Mouse (Mus musculus) CH12.LX (cell line): ENCODE results near the gene Eya2. TPM values are rescaled to one million over a fixed set of nuclear protein-coding genes. Genes with fewer than 3 reads are reported as not detected.

Experiments
- DNase-seq: peaks from one replicate; pipeline ENCODE4 v3.0.0-alpha.2; 2013; ENCODE audit errors: extremely low read depth
- H3K27ac ChIP-seq: 2 replicates; pipeline ENCODE4 v1.5.1; 2012; ENCODE audit warnings: low read depth, mild to moderate bottlenecking, control low read depth, moderate library complexity; ENCODE audit not compliant: insufficient read depth
- H3K27me3 ChIP-seq: replicated peaks from 2 replicates; pipeline ENCODE3; 2012; ENCODE audit warnings: inconsistent platforms
- H3K36me3 ChIP-seq, 2 experiments: replicated peaks in 1 of 2; 2 replicates each; pipeline versions ENCODE3 to v1.6.1; 2012; ENCODE audit warnings: inconsistent platforms in 1 of 2, low read length in 1 of 2, mild to moderate bottlenecking in 1 of 2, mixed read lengths in 1 of 2, moderate library complexity in 1 of 2; ENCODE audit not compliant: control insufficient read depth in 1 of 2, insufficient read depth in 1 of 2
- H3K4me1 ChIP-seq, 2 experiments: 2 replicates each; pipeline ENCODE4 v1.6.1; 2012; ENCODE audit warnings: inconsistent platforms in 1 of 2, moderate library complexity in 1 of 2; ENCODE audit not compliant: insufficient read depth in 2 of 2, control insufficient read depth in 1 of 2
- H3K4me2 ChIP-seq: 2 replicates; pipeline ENCODE4 v1.6.1; 2012; ENCODE audit warnings: low read depth, mild to moderate bottlenecking, control low read depth; ENCODE audit not compliant: poor library complexity, insufficient read depth, severe bottlenecking
- H3K4me3 ChIP-seq, 3 experiments: fragments of 150-350 bp in 1 of 3; sonication (generic) in 1 of 3; replicated peaks in 1 of 3; 2 replicates each; pipeline versions ENCODE3 to v1.5.1; 2011 to 2012; ENCODE audit warnings: low read depth in 2 of 3, low read length in 2 of 3, mild to moderate bottlenecking in 2 of 3, moderate library complexity in 2 of 3, control low read depth in 1 of 3, improper control_type of control experiment in 1 of 3, inconsistent platforms in 1 of 3, mixed read lengths in 1 of 3; ENCODE audit not compliant: poor library complexity in 1 of 3
- H3K79me2 ChIP-seq: replicated peaks from 2 replicates; pipeline ENCODE4 v1.6.1; 2012; ENCODE audit warnings: mild to moderate bottlenecking, moderate library complexity; ENCODE audit not compliant: control insufficient read depth, poor library complexity, insufficient read depth, severe bottlenecking; ENCODE audit errors: extremely low read depth
- H3K9ac ChIP-seq: 2 replicates; pipeline ENCODE4 v1.6.1; 2012; ENCODE audit warnings: low read depth, mild to moderate bottlenecking, control low read depth, moderate library complexity; ENCODE audit not compliant: insufficient read depth
- H3K9me3 ChIP-seq: replicated peaks from 2 replicates; pipeline ENCODE3; 2012; ENCODE audit warnings: low read length, inconsistent platforms, mixed read lengths
- BHLHE40 ChIP-seq: IDR thresholded peaks from 2 replicates; pipeline ENCODE4 v1.6.1; 2011; ENCODE audit warnings: mild to moderate bottlenecking, low read depth, low read length, improper control_type of control experiment
- CHD1 ChIP-seq: IDR thresholded peaks from 2 replicates; pipeline ENCODE4 v1.6.1; 2012; ENCODE audit warnings: low read depth, low read length, improper control_type of control experiment, inconsistent platforms
- CHD2 ChIP-seq: IDR thresholded peaks from 2 replicates; pipeline ENCODE4 v1.6.1; 2011; ENCODE audit warnings: low read length, improper control_type of control experiment
- CTCF ChIP-seq, 2 experiments: IDR thresholded peaks in 1 of 2; conservative IDR thresholded peaks in 1 of 2; 2 replicates each; pipeline ENCODE4 v1.5.1; 2011 to 2012; ENCODE audit warnings: low read depth in 2 of 2, low read length in 2 of 2, improper control_type of control experiment in 1 of 2, inconsistent platforms in 1 of 2, mild to moderate bottlenecking in 1 of 2, moderate library complexity in 1 of 2
- E2F4 ChIP-seq: IDR thresholded peaks from 2 replicates; pipeline ENCODE4 v1.6.1; 2011; ENCODE audit warnings: low read depth, low read length, improper control_type of control experiment; ENCODE audit not compliant: insufficient replicate concordance
- ELF1 ChIP-seq: IDR thresholded peaks from 2 replicates; pipeline ENCODE4 v1.6.1; 2014; ENCODE audit warnings: low read depth, mild to moderate bottlenecking, inconsistent platforms, low read length, improper control_type of control experiment
- EP300 ChIP-seq: IDR thresholded peaks from 2 replicates; pipeline ENCODE4 v1.6.1; 2011; ENCODE audit warnings: low read length, improper control_type of control experiment
- GABPA ChIP-seq: IDR thresholded peaks from 2 replicates; pipeline ENCODE4 v1.6.1; 2012; ENCODE audit warnings: low read depth, low read length, improper control_type of control experiment, inconsistent platforms; ENCODE audit not compliant: insufficient replicate concordance
- HCFC1 ChIP-seq: IDR thresholded peaks from 2 replicates; pipeline ENCODE4 v1.6.1; 2012; ENCODE audit warnings: low read depth, mild to moderate bottlenecking, inconsistent platforms, low read length, improper control_type of control experiment
- IRF4 ChIP-seq: IDR thresholded peaks from 2 replicates; pipeline ENCODE4 v1.6.1; 2014; ENCODE audit warnings: low read depth, mild to moderate bottlenecking, inconsistent platforms, low read length, improper control_type of control experiment
- JUND ChIP-seq: conservative IDR thresholded peaks from 2 replicates; pipeline ENCODE4 v1.6.1; 2011; ENCODE audit warnings: low read depth, low read length, improper control_type of control experiment
- KAT2A ChIP-seq: IDR thresholded peaks from 2 replicates; pipeline ENCODE4 v1.6.1; 2012; ENCODE audit warnings: low read length, improper control_type of control experiment, inconsistent platforms; ENCODE audit not compliant: insufficient replicate concordance
- MAFK ChIP-seq: IDR thresholded peaks from 2 replicates; pipeline ENCODE4 v1.6.1; 2011; ENCODE audit warnings: low read length, improper control_type of control experiment; ENCODE audit not compliant: insufficient replicate concordance
- MAX ChIP-seq: IDR thresholded peaks from 2 replicates; pipeline ENCODE4 v1.6.1; 2011; ENCODE audit warnings: low read length, improper control_type of control experiment
- MAZ ChIP-seq: IDR thresholded peaks from 2 replicates; pipeline ENCODE4 v1.6.1; 2012; ENCODE audit warnings: low read depth, mild to moderate bottlenecking, inconsistent platforms, low read length, improper control_type of control experiment, moderate library complexity
- MXI1 ChIP-seq: IDR thresholded peaks from 2 replicates; pipeline ENCODE4 v1.6.1; 2011; ENCODE audit warnings: mild to moderate bottlenecking, low read depth, low read length, improper control_type of control experiment
- MYC ChIP-seq: IDR thresholded peaks from 2 replicates; pipeline ENCODE4 v1.6.1; 2011; ENCODE audit warnings: low read depth, mild to moderate bottlenecking, improper control_type of control experiment, low read length
- NRF1 ChIP-seq: IDR thresholded peaks from 2 replicates; pipeline ENCODE4 v1.6.1; 2014; ENCODE audit warnings: low read depth, mild to moderate bottlenecking, inconsistent platforms, low read length, improper control_type of control experiment, moderate library complexity
- PAX5 ChIP-seq: IDR thresholded peaks from 2 replicates; pipeline ENCODE4 v1.6.1; 2012; ENCODE audit warnings: low read length, inconsistent platforms, mixed read lengths
- POLR2A ChIP-seq: IDR thresholded peaks from 2 replicates; pipeline ENCODE4 v1.6.1; 2011; ENCODE audit warnings: low read depth, mild to moderate bottlenecking, improper control_type of control experiment, low read length
- RCOR1 ChIP-seq: conservative IDR thresholded peaks from 2 replicates; pipeline ENCODE4 v1.6.1; 2012; ENCODE audit warnings: low read depth, mild to moderate bottlenecking, inconsistent platforms, low read length, improper control_type of control experiment
- SIN3A ChIP-seq: IDR thresholded peaks from 2 replicates; pipeline ENCODE4 v1.6.1; 2012; ENCODE audit warnings: low read length, improper control_type of control experiment, inconsistent platforms
- SMC3 ChIP-seq: IDR thresholded peaks from 2 replicates; pipeline ENCODE4 v1.6.1; 2011; ENCODE audit warnings: low read depth, low read length, improper control_type of control experiment
- TBP ChIP-seq: conservative IDR thresholded peaks from 2 replicates; pipeline ENCODE4 v1.6.1; 2011; ENCODE audit warnings: low read depth, low read length, improper control_type of control experiment
- TCF12 ChIP-seq: IDR thresholded peaks from 2 replicates; pipeline ENCODE4 v1.6.1; 2014; ENCODE audit warnings: low read depth, mild to moderate bottlenecking, inconsistent platforms, low read length, improper control_type of control experiment
- ZC3H11A ChIP-seq: IDR thresholded peaks from 2 replicates; pipeline ENCODE4 v1.6.1; 2012; ENCODE audit warnings: low read depth, mild to moderate bottlenecking, inconsistent platforms, low read length, improper control_type of control experiment
- ZMIZ1 ChIP-seq: IDR thresholded peaks from 2 replicates; pipeline ENCODE4 v1.6.1; 2012; ENCODE audit warnings: low read depth, mild to moderate bottlenecking, inconsistent platforms, low read length, improper control_type of control experiment
- dilution Hi-C: fragments of 300-500 bp; cut with MboI; formaldehyde crosslinking; loops from 2 replicates; pipeline ENCODE4 v1.14.3; 2020; ENCODE audit warnings: low sequenced_read_pairs; ENCODE audit not compliant: extremely low pct_unique_long_range_greater_than_20kb, extremely low pct_ligation_motif_present
- in situ Hi-C: fragments of 300-500 bp; cut with MboI; formaldehyde crosslinking; loops from 3 replicates; pipeline ENCODE4 v1.14.3; 2019; ENCODE audit warnings: low sequenced_read_pairs, low pct_ligation_motif_present, low pct_unique_long_range_greater_than_20kb, mixed read lengths
- polyA plus RNA-seq: library from polyadenylated mRNA; unstranded; fragments of >175 nt; gene quantifications from 2 replicates; pipeline ENCODE4 v1.2.1, GENCODE M21; 2012; ENCODE audit warnings: low read depth; ENCODE audit not compliant: insufficient read length
- total RNA-seq, 2 experiments: library from RNA; depleted of rRNA; stranded (reverse); fragments of 300-350 nt in 1 of 2; fragments of >200 nt in 1 of 2; gene quantifications; 2 replicates each; pipeline ENCODE4 v1.2.3; 2012 to 2014

The Eya2 gene
- total and polyA plus RNA-seq, 3 experiments, result not detected

DNA sequence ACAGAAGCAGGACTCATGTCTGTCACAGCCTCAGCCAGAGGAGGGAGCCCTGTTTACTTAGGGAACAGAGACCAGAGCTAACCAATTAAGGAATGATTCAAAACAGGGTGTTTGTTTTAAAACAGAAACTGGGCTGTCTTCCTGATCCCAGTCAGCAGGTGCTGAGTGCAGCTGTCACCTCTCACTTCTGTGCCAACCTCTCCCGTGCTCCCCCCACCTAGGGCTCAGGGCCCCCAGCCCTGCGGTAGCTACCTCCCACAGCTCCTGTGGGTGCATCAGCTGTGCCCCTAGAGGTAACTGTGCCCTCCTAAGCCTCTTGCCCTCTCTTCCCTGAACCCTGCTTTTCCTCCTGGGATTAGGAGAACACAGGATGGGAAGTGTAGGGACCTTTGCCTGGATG lies 141.5 kb downstream of the Eya2 start:
- Histone ChIP-seq H3K36me3 (peaks cover 0 to 3% of the 10 kb centered on the region in 2 experiments), H3K27ac (no peak overlapping the region), H3K79me2 (no peaks in the 10 kb centered on the region), H3K9me3 (peaks cover 17% of the 10 kb centered on the region), H3K9ac (no peak overlapping the region), H3K4me1 (peaks cover 0 to 10% of the 10 kb centered on the region in 2 experiments; a peak in 2 of 4 replicates), H3K27me3 (peaks cover 18% of the 10 kb centered on the region), H3K4me3 (no peak overlapping the region), H3K4me2 (no peak overlapping the region)
- TF ChIP-seq CHD1 (no peak), GABPA (no peak), E2F4 (no peak), KAT2A (no peak), HCFC1 (no peak), MYC (no peak), MAZ (no peak), TBP (no peak), SMC3 (no peak), NRF1 (no peak), JUND (no peak), ZMIZ1 (no peak), CHD2 (no peak), IRF4 (no peak), CTCF (conservative IDR thresholded peaks at IDR 0.05 in 1 of 2, IDR thresholded peaks at IDR 0.05 in 1 of 2; ENCODE audit: low read depth in 2 of 2, low read length in 2 of 2) (no peak), EP300 (no peak), ZC3H11A (no peak), ELF1 (no peak)
- no peak for DNase-seq
- dilution Hi-C loops (no loop called here), in situ Hi-C loops (no loop called here)

- Histone ChIP-seq H3K27ac (no peak overlapping the region), H3K9ac (no peak overlapping the region)
Measured at GRCm38 (mm10) chr2:165740381-165740780, 145.5 kb downstream of the Eya2 start.

More at GRCm38 (mm10) chr2:165740381-165740780, 145.5 kb downstream of the Eya2 start:
- dilution Hi-C loops, result no loop called here
- TF ChIP-seq ELF1 (no peak), MAZ (0 out of 2 replicates have a peak, but pooled peaks have one; percentile 35), TCF12 (0 out of 2 replicates have a peak, but pooled peaks have one; percentile 20), HCFC1 (no peak), EP300 (0 out of 2 replicates have a peak, but pooled peaks have one; percentile 11), POLR2A (no peak), ZMIZ1 (no peak), PAX5 (no peak), NRF1 (no peak), SMC3 (no peak), MAX (no peak), MXI1 (0 out of 2 replicates have a peak, but pooled peaks have one; percentile 42), MAFK (no peak), RCOR1 (no peak), SIN3A (peak; percentile 44; the same call in 1 of the 2 replicates), MYC (no peak), BHLHE40 (0 out of 2 replicates have a peak, but pooled peaks have one; percentile 13), ZC3H11A (no peak)
- Histone ChIP-seq H3K9me3 (peaks cover 11% of the 10 kb centered on the region), H3K79me2 (no peaks in the 10 kb centered on the region), H3K36me3 (peaks cover 0 to 2% of the 10 kb centered on the region in 2 experiments), H3K27me3 (peaks cover 3% of the 10 kb centered on the region), H3K4me3 (no peak overlapping the region), H3K4me2 (no peak overlapping the region), H3K4me1 (peaks cover 5 to 25% of the 10 kb centered on the region in 2 experiments; a peak in 3 of 4 replicates)
- peak; percentile 29 for DNase-seq
- in situ Hi-C loops, result no loop called here
